9 mouse cellular contexts compared by ENCODE assay signal in genomic region chrX:164541436-164542317, GRCm38 (mm10). TPM values are rescaled to one million over a fixed set of nuclear protein-coding genes. Genes with fewer than 3 reads are reported as not detected.
A peak's percentile ranks its signal among the peaks of the same experiment; 100 is the strongest.
DNase-seq lines count a peak whose midpoint lies in the region; ATAC-seq and TF ChIP-seq lines count a peak whose summit lies in the region.
"Had no signal": no experiment of that assay in that cellular context is flagged by ENCODE, and none has a peak within 500 bp of the region (broad histone marks: within the 10 kb centered on the region; RNA-seq: fewer than 3 reads in every experiment).

No protein-coding gene starts in this region.

- no peaks in the 10 kb centered on the region for H3K4me1 ChIP-seq in embryonic facial prominence, embryonic 11.5 days (ENCODE audit: control insufficient read depth, insufficient read depth, low read length)
- no peaks in the 10 kb centered on the region for H3K4me1 ChIP-seq in embryonic facial prominence, embryonic 10.5 days
- no peaks in the 10 kb centered on the region for H3K4me1 ChIP-seq in limb, embryonic 14.5 days (ENCODE audit: control insufficient read depth, insufficient read depth, low read length)
- no peaks in the 10 kb centered on the region for H3K4me1 ChIP-seq in limb, embryonic 10.5 days
- no peaks in the 10 kb centered on the region for H3K4me1 ChIP-seq in midbrain, embryonic 12.5 days
- no peaks in the 10 kb centered on the region for H3K4me1 ChIP-seq in kidney, embryonic 14.5 days (ENCODE audit: control insufficient read depth, insufficient read depth, low read length)

- no peak overlapping the region for H3K9ac ChIP-seq in embryonic facial prominence, embryonic 11.5 days (replicated peaks; ENCODE audit: low read length)
- no peak overlapping the region for H3K9ac ChIP-seq in limb, embryonic 14.5 days (ENCODE audit: low read depth, low read length, severe bottlenecking)
- no peak overlapping the region for H3K9ac ChIP-seq in midbrain, embryonic 12.5 days (replicated peaks)
- H3K9ac ChIP-seq in kidney, embryonic 14.5 days (ENCODE audit: low read depth, low read length): no peak overlapping the region

- peak; percentile 72 for DNase-seq in embryonic facial prominence, embryonic 11.5 days (ENCODE audit: low spot score)
- DNase-seq in embryonic facial prominence, embryonic 10.5 days (ENCODE audit: low spot score): no peak
- peak; percentile 80 for DNase-seq in limb, embryonic 14.5 days (ENCODE audit: low spot score)
- DNase-seq in limb, embryonic 10.5 days (ENCODE audit: low spot score): no peak
- DNase-seq in embryo, embryonic 10.5 days (ENCODE audit: low spot score): peak; percentile 73
- no peak for DNase-seq in urinary bladder, postnatal 10 days (ENCODE audit: low spot score)

- H3K27ac ChIP-seq in embryonic facial prominence, embryonic 11.5 days (replicated peaks; ENCODE audit: low read depth, low read length): no peak overlapping the region
- H3K27ac ChIP-seq in embryonic facial prominence, embryonic 10.5 days (replicated peaks): no peak overlapping the region
- H3K27ac ChIP-seq in limb, embryonic 14.5 days (replicated peaks; ENCODE audit: low read depth, low read length): no peak overlapping the region
- H3K27ac ChIP-seq in limb, embryonic 10.5 days: no peak overlapping the region
- H3K27ac ChIP-seq in midbrain, embryonic 12.5 days (replicated peaks): no peak overlapping the region
- no peak overlapping the region for H3K27ac ChIP-seq in kidney, embryonic 14.5 days (ENCODE audit: low read depth, low read length)

- H3K27me3 ChIP-seq in embryonic facial prominence, embryonic 11.5 days (ENCODE audit: control insufficient read depth, insufficient read depth, low read length): no peaks in the 10 kb centered on the region; the same call in 1 of the 2 replicates
- peaks cover 79% of the 10 kb centered on the region for H3K27me3 ChIP-seq in embryonic facial prominence, embryonic 10.5 days (replicated peaks; ENCODE audit: low read depth, poor library complexity, severe bottlenecking)
- 0 out of 2 replicates have a peak, but pooled peaks cover 13% of the 10 kb centered on the region for H3K27me3 ChIP-seq in limb, embryonic 14.5 days (ENCODE audit: control insufficient read depth, insufficient read depth, low read length)
- peaks cover 88% of the 10 kb centered on the region for H3K27me3 ChIP-seq in limb, embryonic 10.5 days (ENCODE audit: low read depth, poor library complexity, severe bottlenecking)
- peaks cover 9% of the 10 kb centered on the region; the same call in 1 of the 2 replicates for H3K27me3 ChIP-seq in midbrain, embryonic 12.5 days
- no peaks in the 10 kb centered on the region; the same call in 1 of the 2 replicates for H3K27me3 ChIP-seq in kidney, embryonic 14.5 days (ENCODE audit: control insufficient read depth, insufficient read depth, low read length)

- H3K4me2 ChIP-seq in embryonic facial prominence, embryonic 11.5 days (ENCODE audit: low read depth, low read length): no peak overlapping the region
- no peak overlapping the region for H3K4me2 ChIP-seq in limb, embryonic 14.5 days (replicated peaks; ENCODE audit: low read depth, low read length, severe bottlenecking)
- no peak overlapping the region for H3K4me2 ChIP-seq in midbrain, embryonic 12.5 days (replicated peaks)
- no peak overlapping the region for H3K4me2 ChIP-seq in kidney, embryonic 14.5 days (replicated peaks; ENCODE audit: low read depth, low read length)

- no peaks in the 10 kb centered on the region for H3K36me3 ChIP-seq in embryonic facial prominence, embryonic 11.5 days (replicated peaks; ENCODE audit: control insufficient read depth, insufficient read depth, low read depth, low read length)
- no peaks in the 10 kb centered on the region for H3K36me3 ChIP-seq in embryonic facial prominence, embryonic 10.5 days (replicated peaks)
- no peaks in the 10 kb centered on the region for H3K36me3 ChIP-seq in limb, embryonic 14.5 days (ENCODE audit: control insufficient read depth, insufficient read depth, low read length)
- H3K36me3 ChIP-seq in limb, embryonic 10.5 days: no peaks in the 10 kb centered on the region
- no peaks in the 10 kb centered on the region for H3K36me3 ChIP-seq in midbrain, embryonic 12.5 days
- H3K36me3 ChIP-seq in kidney, embryonic 14.5 days (ENCODE audit: control insufficient read depth, insufficient read depth, low read length): no peaks in the 10 kb centered on the region

- no peak overlapping the region for H3K4me3 ChIP-seq in embryonic facial prominence, embryonic 11.5 days (ENCODE audit: low read depth, low read length)
- no peak overlapping the region for H3K4me3 ChIP-seq in embryonic facial prominence, embryonic 10.5 days
- H3K4me3 ChIP-seq in limb, embryonic 14.5 days (replicated peaks; ENCODE audit: low read length): no peak overlapping the region
- H3K4me3 ChIP-seq in limb, embryonic 10.5 days: no peak overlapping the region
- H3K4me3 ChIP-seq in midbrain, embryonic 12.5 days: no peak overlapping the region
- no peak overlapping the region for H3K4me3 ChIP-seq in kidney, embryonic 14.5 days (ENCODE audit: low read length)
- H3K4me3 ChIP-seq: myocyte had no signal

- 50% methylated on average over 11 of the region's 11 CpGs for WGBS in embryonic facial prominence, embryonic 11.5 days
- WGBS in embryonic facial prominence, embryonic 10.5 days: 52% methylated on average over 11 of the region's 11 CpGs
- 45% methylated on average over 11 of the region's 11 CpGs for WGBS in limb, embryonic 14.5 days
- WGBS in limb, embryonic 10.5 days: 52% methylated on average over 11 of the region's 11 CpGs
- 39% methylated on average over 11 of the region's 11 CpGs for WGBS in midbrain, embryonic 12.5 days
- 50% methylated on average over 11 of the region's 11 CpGs for WGBS in kidney, embryonic 14.5 days

- no peak for TF ChIP-seq POLR2A in limb, embryonic 14.5 days (IDR thresholded peaks at IDR 0.05; ENCODE audit: borderline replicate concordance, extremely low read depth, insufficient read depth, insufficient read length)

- ATAC-seq in embryonic facial prominence, embryonic 11.5 days (replicated peaks; ENCODE audit: insufficient number of reproducible peaks, low FRiP score, low TSS enrichment, low read depth): no peak
- ATAC-seq in limb, embryonic 14.5 days (ENCODE audit: low FRiP score, low read depth): no peak
- peak; percentile 52; the same call in 1 of the 2 replicates for ATAC-seq in midbrain, embryonic 12.5 days (ENCODE audit: low FRiP score, low read depth)
- no peak for ATAC-seq in kidney, embryonic 14.5 days (ENCODE audit: low FRiP score, low TSS enrichment)

- H3K9me3 ChIP-seq in embryonic facial prominence, embryonic 11.5 days (replicated peaks; ENCODE audit: control insufficient read depth, low read length): no peaks in the 10 kb centered on the region
- no peaks in the 10 kb centered on the region for H3K9me3 ChIP-seq in embryonic facial prominence, embryonic 10.5 days
- no peaks in the 10 kb centered on the region for H3K9me3 ChIP-seq in limb, embryonic 14.5 days (ENCODE audit: control insufficient read depth, low read length)
- no peaks in the 10 kb centered on the region for H3K9me3 ChIP-seq in limb, embryonic 10.5 days (replicated peaks)
- H3K9me3 ChIP-seq in midbrain, embryonic 12.5 days: no peaks in the 10 kb centered on the region
- H3K9me3 ChIP-seq in kidney, embryonic 14.5 days (ENCODE audit: control insufficient read depth, low read length): no peaks in the 10 kb centered on the region

RNA-seq across cellular contexts. Expression of gene Asb9, which starts 35.5 kb away (rescaled TPM):
- 2.3 and 2.7 TPM in 2 replicates for polyA plus RNA-seq in embryonic facial prominence, embryonic 11.5 days (2014; fragmentation: Nextera tagmentation; extraction: Ambion mirVana)
- polyA plus RNA-seq in embryonic facial prominence, embryonic 10.5 days (2016; fragmentation: Nextera tagmentation; extraction: Ambion mirVana): 0.86 and 1.0 TPM in 2 replicates
- 1.8 and 2.3 TPM in 2 replicates for polyA plus RNA-seq in limb, embryonic 14.5 days (2012; rRNA removed)
- polyA plus RNA-seq in limb, embryonic 14.5 days (2014; fragmentation: Nextera tagmentation; extraction: Ambion mirVana): 1.00 and 1.4 TPM in 2 replicates
- polyA plus RNA-seq in limb, embryonic 10.5 days (2016; fragmentation: Nextera tagmentation; extraction: Ambion mirVana): 1.5 and 2.7 TPM in 2 replicates
- 0.73 and 0.75 TPM in 2 replicates for polyA plus RNA-seq in midbrain, embryonic 12.5 days (2016; fragmentation: Nextera tagmentation; extraction: Ambion mirVana)
- polyA plus RNA-seq in kidney, embryonic 14.5 days (2014; fragmentation: Nextera tagmentation; extraction: Ambion mirVana): 7.4 and 10.9 TPM in 2 replicates
- polyA plus RNA-seq: myocyte had no signal

Comparison
In these comparisons a context has a peak if more than half of its experiments do, and no peak if none do; other contexts are left out.
1. DNase-seq: peak in embryonic facial prominence, embryonic 11.5 days (single experiment), limb, embryonic 14.5 days (single experiment) and embryo, embryonic 10.5 days (single experiment); none in embryonic facial prominence, embryonic 10.5 days (single experiment), limb, embryonic 10.5 days (single experiment) and urinary bladder, postnatal 10 days (single experiment).